Mouse (Mus musculus) kidney, postnatal 0 days (tissue): ENCODE measurements around the gene Trappc10. TPM values are rescaled to one million over a fixed set of nuclear protein-coding genes. Genes with fewer than 3 reads are reported as not detected.

ENCODE experiments used
- ATAC-seq: fragments of 200-750 bp; cut with Nextera tagmentation; replicated peaks from 2 replicates; pipeline ENCODE4 v1.8.0; 2017; ENCODE audit warnings: low read depth, moderate number of reproducible peaks, moderate TSS enrichment, moderate library complexity; ENCODE audit not compliant: low FRiP score
- DNase-seq: peaks from one replicate; pipeline ENCODE4 v3.0.0-alpha.2; 2016; ENCODE audit warnings: low spot score
- H3K27ac ChIP-seq: fragments of 300-500 bp; sonication (generic); 2 replicates; pipeline ENCODE4 v1.5.1; 2014; ENCODE audit warnings: mild to moderate bottlenecking
- H3K27me3 ChIP-seq: fragments of 300-500 bp; sonication (generic); 2 replicates; pipeline ENCODE4 v1.6.1; 2014; ENCODE audit warnings: low read length, mixed read lengths; ENCODE audit not compliant: insufficient read depth
- H3K36me3 ChIP-seq: fragments of 300-500 bp; sonication (generic); 2 replicates; pipeline ENCODE4 v1.6.1; 2014; ENCODE audit warnings: low read length, mixed read lengths; ENCODE audit not compliant: insufficient read depth
- H3K4me1 ChIP-seq: fragments of 300-500 bp; sonication (generic); replicated peaks from 2 replicates; pipeline ENCODE4 v1.6.1; 2014; ENCODE audit warnings: antibody characterized with exemption, low read length, mixed read lengths; ENCODE audit not compliant: insufficient read depth
- H3K4me2 ChIP-seq: fragments of 300-500 bp; sonication (generic); 2 replicates; pipeline ENCODE4 v1.6.1; 2014; ENCODE audit warnings: mild to moderate bottlenecking, low read length, moderate library complexity, mixed read lengths
- H3K4me3 ChIP-seq: fragments of 300-500 bp; sonication (generic); replicated peaks from 2 replicates; pipeline ENCODE4 v1.5.1; 2014; ENCODE audit warnings: low read depth, low read length
- H3K9ac ChIP-seq: fragments of 300-500 bp; sonication (generic); 2 replicates; pipeline ENCODE4 v1.6.1; 2014; ENCODE audit warnings: low read depth, low read length
- H3K9me3 ChIP-seq: fragments of 300-500 bp; sonication (generic); replicated peaks from 2 replicates; pipeline ENCODE4 v1.6.1; 2016; ENCODE audit warnings: low read length, inconsistent platforms, mixed read lengths
- CTCF ChIP-seq: IDR thresholded peaks from 2 replicates; pipeline ENCODE4 v1.5.1; 2016; ENCODE audit warnings: antibody characterized with exemption, low read depth, mild to moderate bottlenecking, moderate library complexity
- WGBS: fragments of 180-500 bp; shearing (Covaris S2); extraction: QIAGEN DNeasy Blood & Tissue Kit; methylation state at CpG from one replicate; pipeline ENCODE4 v1.1.7; 2014; 5-methylcytosine and 5-hydroxymethylcytosine counted together
- polyA plus RNA-seq: library from polyadenylated mRNA; unstranded; fragments of >200 nt; fragmentation: Nextera tagmentation; extraction: Ambion mirVana; gene quantifications from 2 replicates; pipeline ENCODE4 v1.2.1, GENCODE M21; 2015

Trappc10 gene
- polyA plus RNA-seq, 1 experiment from 2014 or later = 21.9 TPM

DNA sequence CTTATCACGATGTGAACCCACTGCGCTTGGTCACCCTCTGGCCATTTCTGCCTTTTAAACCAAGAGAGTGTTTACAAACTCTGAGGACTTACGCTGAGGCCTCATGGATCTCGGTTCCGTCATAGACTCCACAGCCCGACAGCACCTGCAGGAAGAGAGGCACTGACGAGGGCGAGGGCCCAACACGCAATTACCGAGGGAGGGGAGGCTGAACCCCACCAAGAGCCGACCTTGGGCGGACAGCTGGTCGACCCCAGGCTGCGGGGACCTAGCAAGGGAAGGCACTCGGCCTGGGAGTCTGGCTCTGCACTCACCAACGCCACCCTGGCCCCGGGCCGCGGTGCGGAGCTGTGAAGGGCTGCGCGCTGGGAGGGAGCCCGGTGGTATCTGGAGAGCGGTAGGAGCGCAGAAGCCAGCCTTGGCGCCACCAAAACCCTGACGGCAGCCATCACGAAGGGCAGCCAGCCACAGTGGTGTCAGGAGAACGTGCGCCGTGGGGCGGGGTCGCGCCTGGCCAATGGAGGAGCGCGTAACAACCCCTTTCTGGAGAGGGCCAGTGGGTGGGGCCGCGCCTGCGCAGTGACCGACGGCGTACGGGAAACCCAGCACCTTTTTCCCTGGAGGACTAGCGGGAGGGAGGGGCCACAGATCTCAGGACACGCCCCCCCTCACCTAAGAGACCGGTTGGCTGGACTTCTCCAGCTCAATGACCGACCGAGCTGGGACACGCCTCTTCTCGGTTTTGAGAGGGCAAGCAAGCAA is 75.0 kb downstream of the Trappc10 start, which contains the start of gene D10Jhu81e:
Gene D10Jhu81e (minus strand): TSS at position 502 of the 762 bp plus-strand sequence.
- TF ChIP-seq CTCF = no peak
- Histone ChIP-seq H3K4me1 (peaks cover 14% of the 10 kb centered on the region), H3K4me3 (peak within 1 kb of the TSS; percentile 71), H3K4me2 (peak within 1 kb of the TSS; percentile 92), H3K27me3 (no peaks in the 10 kb centered on the region), H3K9ac (peak within 1 kb of the TSS; percentile 74), H3K27ac (peak within 1 kb of the TSS; percentile 76), H3K36me3 (peaks cover 46% of the 10 kb centered on the region), H3K9me3 (no peaks in the 10 kb centered on the region)
- DNase-seq (peak; percentile 99), ATAC-seq (peak; percentile 97)
- 2% methylated on average over 50 of the region's 50 CpGs for WGBS

DNA sequence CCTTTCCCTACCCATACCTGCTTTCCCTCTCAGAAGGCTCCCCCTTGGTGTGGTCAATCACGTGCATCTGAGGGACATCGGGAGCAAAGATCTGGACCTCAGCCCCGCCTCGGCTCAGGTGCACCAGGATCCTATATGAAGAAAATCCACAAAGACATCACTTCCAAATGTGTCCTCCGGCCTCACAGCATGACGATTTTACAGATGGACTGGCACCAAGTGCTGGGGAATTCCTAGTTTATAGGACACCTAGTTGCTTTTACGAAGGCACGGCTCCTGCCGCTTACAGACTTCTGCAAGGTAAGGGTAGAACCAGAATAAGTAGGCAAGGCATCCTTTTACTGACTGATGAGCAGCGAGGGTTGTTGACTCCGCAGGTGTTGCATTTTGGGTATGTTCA is 75.6 kb downstream of the Trappc10 start:
- Histone ChIP-seq H3K4me1 (peaks cover 14% of the 10 kb centered on the region), H3K4me3 (peak overlapping the region; percentile 71)

DNA sequence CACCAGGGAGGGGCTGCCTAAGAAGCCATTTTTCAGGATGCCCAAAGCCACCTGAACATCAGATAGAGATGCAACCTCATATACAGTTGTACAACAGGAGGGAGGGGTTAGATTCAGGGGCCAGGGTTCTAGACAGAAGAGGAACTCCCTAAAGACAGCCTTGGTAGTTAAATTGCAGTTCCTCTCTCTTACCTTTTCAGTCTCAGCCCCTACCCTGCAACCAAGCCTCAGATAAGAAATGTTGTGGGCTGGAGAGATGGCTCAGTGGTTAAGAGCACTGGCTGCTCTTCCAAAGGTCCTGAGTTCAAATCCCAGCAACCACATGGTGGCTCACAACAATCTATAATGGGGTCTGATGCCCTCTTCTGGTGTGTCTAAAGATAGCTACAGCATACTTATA is 76.7 kb downstream of the Trappc10 start:
- Histone ChIP-seq H3K4me1 (peaks cover 14% of the 10 kb centered on the region), H3K27ac (no peak overlapping the region), H3K4me2 (no peak overlapping the region), H3K27me3 (no peaks in the 10 kb centered on the region), H3K9me3 (no peaks in the 10 kb centered on the region), H3K9ac (no peak overlapping the region), H3K4me3 (no peak overlapping the region), H3K36me3 (peaks cover 36% of the 10 kb centered on the region)
- no peak for ATAC-seq
- TF ChIP-seq CTCF = no peak
- DNase-seq = no peak

More for the DNA sequence above, 75.6 kb downstream of the Trappc10 start:
- Histone ChIP-seq H3K9me3 (no peaks in the 10 kb centered on the region), H3K9ac (peak overlapping the region; percentile 74), H3K27ac (no peak overlapping the region), H3K36me3 (peaks cover 45% of the 10 kb centered on the region), H3K4me2 (peak overlapping the region; percentile 92), H3K27me3 (no peaks in the 10 kb centered on the region)
- DNase-seq (no peak), ATAC-seq (no peak)
- no peak for TF ChIP-seq CTCF
- 82% methylated on average over 11 of the region's 11 CpGs for WGBS

DNA sequence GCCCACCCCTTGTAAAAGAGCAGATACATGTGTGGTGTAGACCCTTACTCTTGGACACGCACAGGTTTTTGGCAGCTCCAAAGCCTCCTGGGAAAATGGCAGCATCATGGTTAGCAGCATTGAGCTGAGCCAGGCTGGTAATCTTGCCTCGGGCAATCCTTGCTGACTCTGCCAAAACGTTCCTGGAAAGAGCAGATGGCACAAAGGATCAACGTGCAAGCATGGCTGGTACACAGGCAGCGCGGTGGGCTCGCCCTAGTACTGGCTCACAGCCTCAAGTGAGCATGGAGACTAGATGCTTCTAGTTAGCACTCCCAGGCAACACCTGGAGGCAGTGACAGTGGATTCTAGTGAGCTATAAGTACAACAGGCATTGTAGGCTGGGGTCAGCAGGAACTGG is 77.1 kb downstream of the Trappc10 start:
- Histone ChIP-seq H3K9ac (no peak overlapping the region), H3K4me2 (no peak overlapping the region), H3K27ac (no peak overlapping the region), H3K36me3 (peaks cover 35% of the 10 kb centered on the region), H3K4me3 (no peak overlapping the region), H3K9me3 (no peaks in the 10 kb centered on the region), H3K27me3 (no peaks in the 10 kb centered on the region), H3K4me1 (peaks cover 14% of the 10 kb centered on the region)
- DNase-seq (no peak), ATAC-seq (no peak)
- no peak for TF ChIP-seq CTCF
- 92% methylated on average over 7 of the region's 7 CpGs for WGBS

DNA sequence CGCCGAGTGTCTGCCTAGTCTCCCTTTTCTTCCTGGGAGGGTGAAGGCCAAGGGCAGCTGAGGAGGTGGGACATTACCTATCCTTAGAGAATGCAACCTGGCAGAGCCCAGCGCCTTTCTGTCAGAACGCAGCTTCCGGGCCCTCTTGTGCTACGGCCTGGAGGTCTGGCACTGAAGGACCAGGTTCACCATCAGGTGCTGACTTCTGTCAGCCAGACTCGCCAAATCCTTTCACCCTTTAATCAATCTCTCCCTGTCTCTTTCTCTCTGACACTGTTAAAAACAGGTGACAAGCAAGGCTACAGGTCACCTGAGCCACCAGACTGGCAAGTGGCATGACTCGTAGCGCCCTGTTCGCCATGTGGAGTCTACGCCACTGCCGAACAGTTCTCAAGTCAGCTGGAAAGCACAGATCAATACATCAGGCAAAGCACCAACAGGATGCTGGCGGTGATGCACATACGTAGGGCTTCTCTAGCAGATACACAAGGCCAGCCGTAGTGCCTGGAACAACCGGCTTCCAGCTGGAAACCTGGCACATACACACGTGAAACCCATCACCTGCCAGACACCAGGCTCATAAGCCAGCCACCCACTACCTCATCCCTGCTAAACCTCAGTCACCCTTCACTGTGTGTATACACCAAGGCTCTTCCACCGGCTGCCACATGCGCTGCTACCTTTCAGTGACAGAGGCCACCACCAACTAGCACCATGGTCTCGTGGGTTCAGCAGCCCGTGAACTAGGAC is 79.0 kb downstream of the Trappc10 start:
- peaks cover 25% of the 10 kb centered on the region; the same call in 1 of the 2 replicates for H3K36me3 ChIP-seq
- no peak overlapping the region for H3K4me2 ChIP-seq
- no peak overlapping the region for H3K27ac ChIP-seq
- no peaks in the 10 kb centered on the region for H3K9me3 ChIP-seq
- DNase-seq = no peak
- no peak for ATAC-seq
- whole genome bisulfite sequencing = 90% methylated on average over 21 of the region's 21 CpGs
- no peaks in the 10 kb centered on the region for H3K27me3 ChIP-seq
- no peak overlapping the region for H3K4me3 ChIP-seq
- TF ChIP-seq CTCF = no peak
- peaks cover 14% of the 10 kb centered on the region for H3K4me1 ChIP-seq
- H3K9ac ChIP-seq = no peak overlapping the region

DNA sequence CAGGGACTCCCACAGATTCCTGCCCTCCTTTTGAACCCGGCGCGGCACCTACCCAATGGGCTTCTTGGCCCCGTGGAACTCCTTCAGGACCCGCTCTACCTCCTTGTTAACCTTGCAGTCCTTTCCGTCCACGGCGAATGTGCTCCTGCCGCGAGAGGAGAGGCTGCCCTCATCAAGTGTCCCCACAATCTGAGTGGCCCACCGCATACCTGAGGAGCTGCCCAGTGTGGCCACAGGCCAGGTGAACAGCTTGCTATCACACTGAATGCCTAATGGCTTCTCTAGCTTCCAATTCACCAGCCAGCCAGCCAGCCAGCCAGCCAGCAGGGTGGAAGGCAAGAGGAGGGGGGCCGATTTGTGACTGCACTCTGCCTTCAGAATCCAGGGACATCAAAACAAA is 79.7 kb downstream of the Trappc10 start:
- no peak overlapping the region for H3K27ac ChIP-seq
- no peak for DNase-seq
- no peak overlapping the region for H3K4me2 ChIP-seq
- no peak overlapping the region for H3K9ac ChIP-seq
- no peak for TF ChIP-seq CTCF
- 92% methylated on average over 12 of the region's 12 CpGs for WGBS
- H3K27me3 ChIP-seq = no peaks in the 10 kb centered on the region
- H3K4me1 ChIP-seq = peaks cover 10% of the 10 kb centered on the region
- no peak overlapping the region for H3K4me3 ChIP-seq
- H3K36me3 ChIP-seq = peaks cover 25% of the 10 kb centered on the region; the same call in 1 of the 2 replicates
- H3K9me3 ChIP-seq = no peaks in the 10 kb centered on the region
- ATAC-seq = no peak
